Mouse (Mus musculus): ENCODE data around the gene Mt3.
A peak's percentile ranks its signal among the peaks of the same experiment; 100 is the strongest.
"Not testable (repeated sequence)": the region's sequence is repeated elsewhere in the genome, so short reads cannot be mapped to it uniquely, and the experiment has no call there.

Gene Mt3

DNA sequence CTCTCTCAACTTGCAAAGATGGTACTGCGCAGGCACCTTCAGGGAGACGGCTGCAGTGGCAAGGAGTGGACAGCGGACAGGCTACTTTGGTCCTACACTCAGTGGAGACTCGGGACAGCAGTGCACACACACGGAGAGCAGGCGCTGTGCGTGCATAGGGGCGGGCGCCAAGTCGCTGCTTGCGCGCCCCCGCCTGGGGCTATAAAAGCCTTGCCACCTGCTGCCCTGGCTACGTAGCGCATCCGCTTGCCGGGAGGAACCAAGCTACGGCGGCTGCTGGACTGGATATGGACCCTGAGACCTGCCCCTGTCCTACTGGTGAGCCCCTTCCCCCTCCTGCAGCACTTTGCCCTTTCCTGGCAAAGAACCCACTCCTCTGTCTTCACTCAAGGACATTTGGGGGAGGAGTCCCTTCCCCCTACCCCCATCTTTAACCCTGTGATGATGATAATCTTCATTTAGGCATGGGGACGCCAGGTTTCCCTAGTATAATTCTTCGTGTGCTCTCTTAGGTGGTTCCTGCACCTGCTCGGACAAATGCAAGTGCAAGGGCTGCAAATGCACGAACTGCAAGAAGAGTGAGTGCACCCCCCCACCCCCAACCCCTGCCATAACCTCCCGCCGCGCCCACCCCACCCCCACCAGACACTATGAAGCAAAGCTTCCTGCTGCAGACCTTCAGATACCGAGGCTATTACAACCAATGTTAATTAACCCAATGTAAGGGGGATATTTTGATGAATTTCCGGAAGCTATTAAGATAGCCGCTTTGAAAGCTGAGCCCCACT lies at the start of gene Mt3:
TSS of gene Mt3 (plus strand) at position 95 of the 788 bp plus-strand sequence.
- DNase-seq (ENCODE audit: low read depth, low spot score), result peak; percentile 46

GRCm38 (mm10) chr8:94104146-94104545 lies 48.3 kb upstream of the Mt3 start:
- no peak for DNase-seq (ENCODE audit: low read depth, low spot score)

DNA sequence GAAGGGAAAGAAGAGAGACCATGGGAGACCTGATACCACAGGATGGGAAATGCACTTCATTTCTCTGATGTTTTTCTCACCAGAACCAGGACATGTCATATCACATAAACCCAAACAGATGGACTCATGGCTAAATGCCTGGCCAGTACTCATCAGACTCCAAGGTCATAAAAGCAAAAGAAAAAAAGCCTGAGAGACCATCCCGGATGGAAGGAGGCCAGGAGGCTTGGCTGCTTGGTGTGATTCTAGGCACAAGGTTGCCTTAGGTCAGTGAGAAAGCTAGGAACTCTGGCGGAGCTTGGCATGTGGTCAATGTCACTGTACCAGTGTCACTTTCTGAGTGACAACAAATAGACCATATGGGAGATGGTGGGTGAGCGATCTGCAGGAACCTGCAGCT lies 44.5 kb upstream of the Mt3 start:
- DNase-seq (ENCODE audit: low read depth, low spot score), result no peak

DNA sequence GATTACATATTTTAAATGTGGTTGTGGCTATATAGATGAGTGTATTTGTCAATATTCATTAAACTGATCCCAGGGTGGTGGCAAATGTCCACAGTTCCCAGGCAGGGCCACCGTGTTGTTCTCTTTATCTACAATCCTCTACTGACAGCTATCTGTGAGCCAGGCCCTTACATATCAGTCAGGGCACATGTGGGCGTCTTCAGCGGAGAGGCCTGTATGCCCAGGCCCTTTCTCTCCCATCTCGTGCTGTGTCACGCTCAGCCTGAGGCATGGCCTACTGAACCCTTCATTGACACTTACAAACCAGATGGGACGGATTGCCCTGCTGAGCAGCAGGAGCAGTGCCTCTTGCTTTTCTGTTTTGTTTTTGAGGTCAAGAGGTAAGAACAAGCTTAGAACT lies 43.0 kb upstream of the Mt3 start:
- DNase-seq (ENCODE audit: low read depth, low spot score), result no peak

- no peak for DNase-seq (ENCODE audit: low read depth, low spot score)
Measured at GRCm38 (mm10) chr8:94109835-94110234, 42.6 kb upstream of the Mt3 start.

DNA sequence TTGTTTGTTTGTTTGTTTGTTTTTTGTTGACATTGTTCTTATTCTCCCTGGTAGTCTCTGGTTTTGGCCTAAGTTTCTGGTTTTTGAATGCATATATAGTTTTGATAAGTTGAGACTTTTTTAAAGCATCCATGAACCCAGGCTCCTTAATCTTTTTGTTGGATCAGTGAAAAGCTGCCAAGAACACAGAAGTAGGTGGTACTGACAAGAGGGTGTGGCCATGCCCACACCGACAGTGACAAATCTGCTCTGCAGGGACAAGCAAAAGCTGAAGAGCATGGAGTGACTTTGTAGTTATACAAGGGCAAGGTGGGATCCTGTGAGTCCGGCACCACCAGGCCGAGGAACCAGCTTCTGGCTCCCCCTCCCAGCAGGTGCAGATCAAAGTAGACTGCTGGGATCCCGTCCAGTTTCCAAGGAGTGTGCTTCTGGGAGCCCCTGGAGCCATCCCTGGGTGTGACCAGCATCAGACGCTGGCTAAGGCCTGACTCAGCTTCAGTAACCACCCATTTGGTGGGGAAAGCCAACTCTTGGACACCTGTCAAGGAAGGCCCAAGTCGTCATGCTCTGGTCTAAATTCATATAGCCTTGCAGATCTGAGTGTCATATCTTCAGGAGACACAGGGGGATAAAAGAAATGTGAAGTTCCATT lies 41.8 kb upstream of the Mt3 start:
- DNase-seq (ENCODE audit: low read depth, low spot score), result no peak

DNA sequence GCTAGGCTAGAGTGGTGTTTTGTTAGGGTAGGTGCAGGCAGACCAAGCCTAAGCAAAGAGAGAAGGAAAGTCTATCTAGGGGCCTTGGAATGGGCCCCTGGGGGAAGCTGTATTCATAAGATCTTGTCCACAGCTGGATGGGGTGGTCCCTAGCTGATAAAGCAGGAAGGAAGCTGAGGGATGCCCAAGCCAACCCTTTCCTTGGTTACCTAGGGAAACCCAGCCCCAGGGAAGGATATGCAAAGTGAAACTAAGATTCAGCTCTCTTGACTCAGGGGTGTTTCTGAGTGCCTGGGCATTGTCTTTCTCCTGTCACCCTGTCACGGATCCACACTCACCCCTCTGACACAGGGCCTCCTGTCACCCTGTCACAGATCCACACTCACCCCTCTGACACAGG lies 39.0 kb upstream of the Mt3 start:
- no peak for DNase-seq (ENCODE audit: low read depth, low spot score)

DNA sequence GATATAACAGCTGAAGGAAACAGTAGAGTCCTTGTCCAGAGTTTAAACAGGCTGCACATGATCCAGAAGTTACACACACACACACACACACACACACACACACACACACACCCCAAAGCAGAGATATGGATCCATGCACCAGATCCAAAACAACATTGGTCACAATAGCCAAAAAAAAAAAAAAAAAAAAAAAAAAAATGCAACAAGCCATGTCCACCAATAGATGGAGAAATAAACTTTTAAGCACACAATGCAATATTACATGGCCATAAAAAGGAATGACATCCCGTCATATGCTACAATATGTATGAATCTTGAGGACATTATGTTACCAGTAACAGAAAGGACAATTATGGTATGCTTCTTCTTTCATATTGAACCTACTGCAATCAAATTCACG lies 38.4 kb upstream of the Mt3 start:
- no peak for DNase-seq (ENCODE audit: low read depth, low spot score)

GRCm38 (mm10) chr8:94118776-94119430 lies 33.5 kb upstream of the Mt3 start:
- DNase-seq (ENCODE audit: low read depth, low spot score), result no peak

DNA sequence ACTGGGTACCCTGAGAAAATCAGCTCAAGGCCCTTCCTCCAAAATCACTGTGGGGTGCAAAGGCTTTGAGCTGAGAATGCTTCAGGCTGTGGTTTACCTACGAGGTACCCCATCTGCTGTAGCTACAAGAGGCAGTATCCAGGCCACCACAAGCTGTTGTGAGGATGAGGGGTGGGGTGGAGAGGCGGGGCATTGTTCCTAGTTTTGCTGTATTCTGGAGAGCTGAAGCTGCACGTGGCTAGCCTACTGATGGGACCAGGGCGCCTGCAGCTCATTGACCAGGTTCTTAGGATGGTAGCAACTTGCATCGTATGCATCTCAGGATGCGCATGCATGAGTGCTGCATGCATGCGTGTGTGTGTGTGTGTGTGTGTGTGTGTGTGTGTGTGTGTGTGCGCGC lies 30.8 kb upstream of the Mt3 start:
- no peak for DNase-seq (ENCODE audit: low read depth, low spot score)

GRCm38 (mm10) chr8:94122711-94123468 lies 29.5 kb upstream of the Mt3 start:
- no peak for DNase-seq (ENCODE audit: low read depth, low spot score)

DNA sequence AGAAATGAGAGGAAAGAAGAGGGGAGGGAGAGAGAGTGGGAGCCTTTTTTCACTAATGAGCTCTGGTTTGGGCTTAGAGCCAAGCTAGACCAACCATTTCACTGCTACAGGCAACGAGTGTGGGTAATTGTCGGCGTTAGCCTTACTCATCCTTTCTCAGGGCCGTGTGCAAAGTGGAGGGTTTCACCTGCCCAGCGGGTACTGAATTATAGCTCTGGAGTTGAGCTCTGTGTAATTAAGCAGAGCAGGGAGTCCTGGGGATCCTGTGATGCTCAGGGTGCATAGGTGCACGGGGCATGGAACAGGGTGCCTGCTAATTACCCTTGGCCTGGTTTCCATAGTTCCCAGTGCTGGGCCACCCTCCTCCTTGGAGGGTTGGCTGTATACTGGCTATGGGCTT lies 24.7 kb upstream of the Mt3 start:
- DNase-seq (ENCODE audit: low read depth, low spot score), result no peak

- DNase-seq (ENCODE audit: low read depth, low spot score), result no peak
Measured at GRCm38 (mm10) chr8:94129133-94129789, 23.1 kb upstream of the Mt3 start.

- DNase-seq (ENCODE audit: low read depth, low spot score), result no peak
Measured at GRCm38 (mm10) chr8:94130126-94130525, 22.3 kb upstream of the Mt3 start.

GRCm38 (mm10) chr8:94132096-94132495 lies 20.3 kb upstream of the Mt3 start:
- no peak for DNase-seq (ENCODE audit: low read depth, low spot score)

DNA sequence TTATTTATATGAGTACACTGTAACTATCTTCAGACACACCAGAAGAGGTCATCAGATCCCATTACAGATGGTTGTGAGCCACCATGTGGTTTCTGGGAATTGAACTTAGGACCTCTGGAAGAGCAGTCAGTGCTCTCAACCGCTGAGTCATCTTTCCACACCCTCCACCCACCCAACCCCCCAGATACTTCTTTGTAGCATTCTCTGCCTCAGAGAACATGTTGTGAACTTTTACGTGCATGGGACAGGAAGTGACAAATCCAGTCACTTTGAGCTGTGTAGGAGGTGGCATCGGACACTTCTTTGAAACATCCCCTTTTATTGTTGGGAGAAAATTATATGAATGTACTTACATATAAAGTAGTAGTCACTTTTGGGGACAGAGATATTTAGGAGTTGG lies 17.8 kb upstream of the Mt3 start:
- not testable (repeated sequence) for DNase-seq (ENCODE audit: low read depth, low spot score)

GRCm38 (mm10) chr8:94135556-94135955 lies 16.9 kb upstream of the Mt3 start:
- DNase-seq (ENCODE audit: low read depth, low spot score), result no peak

DNA sequence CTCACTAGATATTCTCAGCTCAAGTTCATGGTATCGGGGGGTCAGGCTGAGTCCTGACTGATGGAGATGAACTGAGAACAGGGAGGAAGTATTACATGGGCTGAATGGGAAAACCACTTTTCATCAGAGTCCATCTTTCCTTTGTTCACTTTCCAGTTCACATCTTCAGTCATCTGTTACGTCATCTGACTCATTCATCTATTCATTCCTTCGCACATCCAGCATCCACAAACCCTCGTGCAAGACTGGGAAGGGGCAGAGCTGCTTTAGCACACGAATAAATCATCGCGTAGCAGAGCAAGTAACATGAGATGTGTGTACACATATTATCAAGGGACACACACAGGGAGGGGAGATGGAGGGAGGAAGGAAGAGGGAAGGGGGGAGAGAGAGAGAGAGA lies 16.2 kb upstream of the Mt3 start:
- DNase-seq (ENCODE audit: low read depth, low spot score), result no peak

DNA sequence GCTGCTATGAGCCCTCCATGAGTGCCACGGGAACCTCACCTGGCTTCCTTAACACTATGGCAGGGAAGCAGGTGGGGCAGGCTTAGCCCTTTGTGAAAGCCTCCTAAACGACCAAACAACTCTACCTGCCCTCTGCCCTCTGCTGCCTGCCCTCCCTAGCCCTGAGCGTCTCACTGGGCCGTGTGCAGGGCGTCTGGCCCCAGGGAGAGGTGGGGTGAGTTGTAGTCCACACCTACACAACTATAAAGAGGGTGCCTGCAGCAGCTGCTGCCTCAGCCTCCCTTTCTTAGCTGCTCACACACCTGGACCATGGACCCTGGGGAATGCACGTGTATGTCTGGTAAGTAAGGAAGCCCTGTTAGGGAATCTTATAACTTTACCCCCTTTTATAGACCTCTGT lies 15.5 kb upstream of the Mt3 start, which contains the start of gene Mt4:
TSS of gene Mt4 (plus strand) at position 265 of the 400 bp plus-strand sequence.
- no peak for DNase-seq (ENCODE audit: low read depth, low spot score)

DNA sequence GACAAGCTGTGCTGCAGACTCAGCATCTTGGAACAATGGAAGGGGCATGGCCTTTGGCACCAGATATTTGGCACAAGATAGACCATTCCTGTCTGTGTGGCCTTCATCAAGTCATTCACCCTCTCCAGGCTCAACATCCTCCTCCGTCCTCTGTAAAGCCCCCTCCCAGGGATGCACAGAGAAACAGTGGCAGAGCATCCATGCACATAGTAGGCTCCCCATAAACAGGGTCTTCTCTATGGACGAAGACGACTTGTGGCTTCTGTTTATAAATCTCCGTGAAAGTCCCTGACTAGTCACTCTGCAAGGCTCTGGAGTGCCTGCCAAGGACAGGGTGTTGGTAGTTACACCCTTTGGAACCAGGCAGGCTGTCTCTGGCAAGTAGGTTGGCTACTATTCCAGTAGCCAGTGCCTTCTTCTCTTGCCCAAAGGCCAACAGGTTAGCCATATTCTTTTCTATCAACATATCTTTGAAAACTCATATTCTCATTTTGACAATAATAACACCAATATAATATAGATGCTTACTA lies 12.1 kb upstream of the Mt3 start:
- no peak for DNase-seq (ENCODE audit: low read depth, low spot score)

GRCm38 (mm10) chr8:94148236-94148635 lies 4.2 kb upstream of the Mt3 start:
- no peak for DNase-seq (ENCODE audit: low read depth, low spot score)
